ENCODE assay signal across 29 mouse cellular contexts in genomic region chr12:59724951-59725350, GRCm38 (mm10).
DNase-seq lines count a peak whose midpoint lies in the region; ATAC-seq lines count a peak whose summit lies in the region.
"Had no signal": no experiment of that assay in that cellular context is flagged by ENCODE, and none has a peak within 500 bp of the region (broad histone marks: within the 10 kb centered on the region; RNA-seq: fewer than 3 reads in every experiment).

No protein-coding gene starts in this region.

- peak; percentile 61 for DNase-seq in embryonic facial prominence, embryonic 14.5 days (ENCODE audit: low spot score)
- DNase-seq in embryonic facial prominence, embryonic 10.5 days (ENCODE audit: low spot score): no peak
- no peak for DNase-seq in lung, postnatal 14 days
- peak; percentile 20 for DNase-seq in adrenal gland, postnatal 10 days
- peak; percentile 33 for DNase-seq in fibroblast of lung, adult 2 months (ENCODE audit: low read depth)
- no peak for DNase-seq in forebrain, embryonic 11.5 days (ENCODE audit: low spot score)
- DNase-seq: cerebellum, adult 11 months; cerebellum, adult 9-11 months; gastrocnemius, adult 2 months; gastrocnemius, postnatal 36 days; heart, adult 18-20 months; heart, postnatal 36 days; kidney, adult 11 months; kidney, postnatal 4 days; midbrain, embryonic 14.5 days; right cerebral cortex, postnatal 25 days; thymus, postnatal 14 days had no signal

- no peaks in the 10 kb centered on the region for H3K27me3 ChIP-seq in embryonic facial prominence, embryonic 14.5 days (replicated peaks; ENCODE audit: control insufficient read depth, insufficient read depth, low read length)
- H3K27me3 ChIP-seq in embryonic facial prominence, embryonic 10.5 days (replicated peaks; ENCODE audit: low read depth, poor library complexity, severe bottlenecking): no peaks in the 10 kb centered on the region
- no peaks in the 10 kb centered on the region for H3K27me3 ChIP-seq in lung, embryonic 15.5 days
- no peaks in the 10 kb centered on the region for H3K27me3 ChIP-seq in forebrain, embryonic 11.5 days (ENCODE audit: control insufficient read depth, insufficient read depth, low read length)
- no peaks in the 10 kb centered on the region for H3K27me3 ChIP-seq in hindbrain, embryonic 16.5 days (replicated peaks; ENCODE audit: control insufficient read depth, insufficient read depth, low read length)
- H3K27me3 ChIP-seq: forebrain, embryonic 15.5 days; hindbrain, embryonic 12.5 days; kidney, embryonic 15.5 days; limb, embryonic 15.5 days; stomach, embryonic 15.5 days had no signal

- no peak overlapping the region for H3K4me2 ChIP-seq in embryonic facial prominence, embryonic 14.5 days (ENCODE audit: low read depth, low read length)
- no peak overlapping the region for H3K4me2 ChIP-seq in lung, embryonic 15.5 days
- no peak overlapping the region for H3K4me2 ChIP-seq in forebrain, embryonic 11.5 days (ENCODE audit: low read depth, low read length, severe bottlenecking)
- H3K4me2 ChIP-seq in hindbrain, embryonic 16.5 days (ENCODE audit: low read length): no peak overlapping the region
- H3K4me2 ChIP-seq: forebrain, embryonic 15.5 days; heart, embryonic 11.5 days; hindbrain, embryonic 12.5 days; kidney, embryonic 15.5 days; limb, embryonic 15.5 days; stomach, embryonic 15.5 days had no signal

- no peak overlapping the region; the same call in 1 of the 2 replicates for H3K27ac ChIP-seq in embryonic facial prominence, embryonic 14.5 days (replicated peaks; ENCODE audit: low read depth, low read length)
- H3K27ac ChIP-seq in embryonic facial prominence, embryonic 10.5 days (replicated peaks): no peak overlapping the region
- H3K27ac ChIP-seq in lung, embryonic 15.5 days: 0 out of 2 replicates have a peak overlapping the region, but pooled peaks have one; percentile 24
- no peak overlapping the region for H3K27ac ChIP-seq in forebrain, embryonic 11.5 days (ENCODE audit: low read depth, low read length)
- no peak overlapping the region for H3K27ac ChIP-seq in hindbrain, embryonic 16.5 days (ENCODE audit: low read depth, low read length)
- H3K27ac ChIP-seq: forebrain, embryonic 15.5 days; gastrocnemius, adult 2 months; hindbrain, embryonic 12.5 days; kidney, embryonic 15.5 days; limb, embryonic 10.5 days; limb, embryonic 15.5 days; liver, embryonic 14.5 days; macrophage; stomach, embryonic 15.5 days had no signal

- no peak overlapping the region for H3K9ac ChIP-seq in embryonic facial prominence, embryonic 14.5 days (ENCODE audit: low read depth, low read length)
- no peak overlapping the region for H3K9ac ChIP-seq in lung, embryonic 15.5 days
- H3K9ac ChIP-seq in forebrain, embryonic 11.5 days (ENCODE audit: low read length): no peak overlapping the region
- no peak overlapping the region for H3K9ac ChIP-seq in hindbrain, embryonic 16.5 days (ENCODE audit: low read depth, low read length)
- H3K9ac ChIP-seq: forebrain, embryonic 15.5 days; hindbrain, embryonic 12.5 days; kidney, embryonic 15.5 days; limb, embryonic 15.5 days; liver, embryonic 14.5 days; stomach, embryonic 15.5 days had no signal

- ATAC-seq in embryonic facial prominence, embryonic 14.5 days (ENCODE audit: low read depth): no peak
- ATAC-seq in lung, embryonic 15.5 days (ENCODE audit: borderline replicate concordance, extremely low read depth, low FRiP score, low TSS enrichment): no peak
- ATAC-seq in forebrain, embryonic 11.5 days (replicated peaks; ENCODE audit: low FRiP score): no peak
- ATAC-seq in hindbrain, embryonic 16.5 days: no peak
- ATAC-seq: CD4-positive, CD25-positive, alpha-beta regulatory T cell, adult 4 months; forebrain, embryonic 15.5 days had no signal

- H3K4me3 ChIP-seq in embryonic facial prominence, embryonic 14.5 days (ENCODE audit: low read depth, low read length): no peak overlapping the region
- no peak overlapping the region for H3K4me3 ChIP-seq in embryonic facial prominence, embryonic 10.5 days
- no peak overlapping the region for H3K4me3 ChIP-seq in lung, embryonic 15.5 days
- H3K4me3 ChIP-seq in forebrain, embryonic 11.5 days (ENCODE audit: low read depth, low read length): no peak overlapping the region
- H3K4me3 ChIP-seq in hindbrain, embryonic 16.5 days (ENCODE audit: low read length): no peak overlapping the region
- H3K4me3 ChIP-seq: forebrain, embryonic 15.5 days; gastrocnemius, adult 2 months; hindbrain, embryonic 12.5 days; kidney, embryonic 15.5 days; limb, embryonic 10.5 days; limb, embryonic 15.5 days; stomach, embryonic 15.5 days had no signal

- H3K4me1 ChIP-seq in embryonic facial prominence, embryonic 14.5 days (ENCODE audit: control insufficient read depth, insufficient read depth, low read length): no peaks in the 10 kb centered on the region
- H3K4me1 ChIP-seq in embryonic facial prominence, embryonic 10.5 days: no peaks in the 10 kb centered on the region
- no peaks in the 10 kb centered on the region for H3K4me1 ChIP-seq in lung, embryonic 15.5 days
- H3K4me1 ChIP-seq in forebrain, embryonic 11.5 days (replicated peaks; ENCODE audit: control insufficient read depth, insufficient read depth, low read length): no peaks in the 10 kb centered on the region
- H3K4me1 ChIP-seq in hindbrain, embryonic 16.5 days (ENCODE audit: control insufficient read depth, insufficient read depth, low read depth, low read length): no peaks in the 10 kb centered on the region
- H3K4me1 ChIP-seq: forebrain, embryonic 15.5 days; hindbrain, embryonic 12.5 days; kidney, embryonic 15.5 days; limb, embryonic 10.5 days; limb, embryonic 15.5 days; stomach, embryonic 15.5 days had no signal

- 59% methylated on average over 1 of the region's 1 CpGs for WGBS in embryonic facial prominence, embryonic 14.5 days
- WGBS in embryonic facial prominence, embryonic 10.5 days: 95% methylated on average over 1 of the region's 1 CpGs
- WGBS in lung, embryonic 15.5 days: 84% methylated on average over 1 of the region's 1 CpGs
- 100% methylated on average over 1 of the region's 1 CpGs for WGBS in forebrain, embryonic 11.5 days
- 77% methylated on average over 1 of the region's 1 CpGs for WGBS in hindbrain, embryonic 16.5 days

- no peaks in the 10 kb centered on the region for H3K36me3 ChIP-seq in embryonic facial prominence, embryonic 14.5 days (ENCODE audit: control insufficient read depth, insufficient read depth, low read length)
- no peaks in the 10 kb centered on the region for H3K36me3 ChIP-seq in embryonic facial prominence, embryonic 10.5 days (replicated peaks)
- H3K36me3 ChIP-seq in lung, embryonic 15.5 days: no peaks in the 10 kb centered on the region
- no peaks in the 10 kb centered on the region for H3K36me3 ChIP-seq in forebrain, embryonic 11.5 days (ENCODE audit: control insufficient read depth, insufficient read depth, low read length)
- no peaks in the 10 kb centered on the region for H3K36me3 ChIP-seq in hindbrain, embryonic 16.5 days (ENCODE audit: control insufficient read depth, insufficient read depth, low read length)
- H3K36me3 ChIP-seq: forebrain, embryonic 15.5 days; hindbrain, embryonic 12.5 days; kidney, embryonic 15.5 days; limb, embryonic 10.5 days; limb, embryonic 15.5 days; stomach, embryonic 15.5 days had no signal

- H3K9me3 ChIP-seq in embryonic facial prominence, embryonic 14.5 days (ENCODE audit: control insufficient read depth, low read length): no peaks in the 10 kb centered on the region
- H3K9me3 ChIP-seq in embryonic facial prominence, embryonic 10.5 days: no peaks in the 10 kb centered on the region
- H3K9me3 ChIP-seq in lung, embryonic 15.5 days: no peaks in the 10 kb centered on the region
- H3K9me3 ChIP-seq in forebrain, embryonic 11.5 days (ENCODE audit: control insufficient read depth, low read length): no peaks in the 10 kb centered on the region
- no peaks in the 10 kb centered on the region for H3K9me3 ChIP-seq in hindbrain, embryonic 16.5 days (ENCODE audit: control insufficient read depth, low read length)
- H3K9me3 ChIP-seq: forebrain, embryonic 15.5 days; hindbrain, embryonic 12.5 days; kidney, embryonic 15.5 days; limb, embryonic 10.5 days; limb, embryonic 15.5 days; stomach, embryonic 15.5 days had no signal

Comparison
In these comparisons a context has a peak if more than half of its experiments do, and no peak if none do; other contexts are left out.
1. DNase-seq: peak in embryonic facial prominence, embryonic 14.5 days (single experiment), adrenal gland, postnatal 10 days (single experiment) and fibroblast of lung, adult 2 months (single experiment); none in embryonic facial prominence, embryonic 10.5 days (single experiment), lung, postnatal 14 days (single experiment) and forebrain, embryonic 11.5 days (single experiment).